Mouse (Mus musculus): Measurements from ENCODE around the gene Mrps18b. TPM values are rescaled to one million over a fixed set of nuclear protein-coding genes. Genes with fewer than 3 reads are reported as not detected.
A peak's percentile ranks its signal among the peaks of the same experiment; 100 is the strongest.
"Not testable (repeated sequence)": the region's sequence is repeated elsewhere in the genome, so short reads cannot be mapped to it uniquely, and the experiment has no call there.

Gene Mrps18b
- polyA plus RNA-seq, 1 experiment from 2014 or later, result 63.6 TPM

DNA sequence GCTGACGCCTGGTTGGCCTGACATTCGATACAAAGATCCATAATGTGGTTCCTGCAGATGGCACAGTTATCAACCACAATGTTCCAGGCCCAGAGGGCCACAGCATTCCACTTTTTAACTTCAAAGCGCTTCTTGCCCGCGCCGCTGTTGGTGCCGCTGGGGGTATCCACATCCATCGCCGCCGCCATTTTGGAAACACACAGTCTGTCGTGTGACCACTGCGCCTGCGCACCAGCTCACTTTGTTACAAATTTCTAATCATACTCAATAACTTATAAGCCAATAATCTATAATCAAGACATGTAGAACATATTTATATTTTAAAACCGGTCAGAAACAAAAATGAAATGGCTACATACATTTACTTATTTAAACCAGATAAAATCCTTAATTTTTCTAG, 19.6 kb upstream of the Mrps18b start:
- not testable (repeated sequence) for H3K4me3 ChIP-seq (replicated peaks; ENCODE audit: low read length); H3K36me3 ChIP-seq (replicated peaks; ENCODE audit: control insufficient read depth, insufficient read depth); DNase-seq (ENCODE audit: low spot score); H3K27me3 ChIP-seq (ENCODE audit: control insufficient read depth, insufficient read depth, low read length); H3K4me1 ChIP-seq (replicated peaks; ENCODE audit: control insufficient read depth, insufficient read depth, low read length); H3K4me2 ChIP-seq (replicated peaks); H3K27ac ChIP-seq; H3K9me3 ChIP-seq (ENCODE audit: control insufficient read depth, low read length); H3K9ac ChIP-seq; ATAC-seq (ENCODE audit: low FRiP score)
- WGBS, result 88% methylated on average over 14 of the region's 14 CpGs

GRCm38 (mm10) chr17:35932608-35933007, 16.4 kb upstream of the Mrps18b start:
- H3K27me3 ChIP-seq (ENCODE audit: control insufficient read depth, insufficient read depth, low read length), result no peaks in the 10 kb centered on the region
- H3K4me1 ChIP-seq (replicated peaks; ENCODE audit: control insufficient read depth, insufficient read depth, low read length), result no peaks in the 10 kb centered on the region
- H3K4me3 ChIP-seq (replicated peaks; ENCODE audit: low read length), result no peak overlapping the region
- H3K4me2 ChIP-seq (replicated peaks), result no peak overlapping the region
- no peak overlapping the region for H3K27ac ChIP-seq
- peaks cover 40% of the 10 kb centered on the region for H3K36me3 ChIP-seq (replicated peaks; ENCODE audit: control insufficient read depth, insufficient read depth)
- H3K9me3 ChIP-seq (ENCODE audit: control insufficient read depth, low read length), result no peaks in the 10 kb centered on the region
- no peak overlapping the region for H3K9ac ChIP-seq
- WGBS, result 91% methylated on average over 4 of the region's 4 CpGs
- peak; percentile 15 for DNase-seq (ENCODE audit: low spot score)
- ATAC-seq (ENCODE audit: low FRiP score), result no peak

DNA sequence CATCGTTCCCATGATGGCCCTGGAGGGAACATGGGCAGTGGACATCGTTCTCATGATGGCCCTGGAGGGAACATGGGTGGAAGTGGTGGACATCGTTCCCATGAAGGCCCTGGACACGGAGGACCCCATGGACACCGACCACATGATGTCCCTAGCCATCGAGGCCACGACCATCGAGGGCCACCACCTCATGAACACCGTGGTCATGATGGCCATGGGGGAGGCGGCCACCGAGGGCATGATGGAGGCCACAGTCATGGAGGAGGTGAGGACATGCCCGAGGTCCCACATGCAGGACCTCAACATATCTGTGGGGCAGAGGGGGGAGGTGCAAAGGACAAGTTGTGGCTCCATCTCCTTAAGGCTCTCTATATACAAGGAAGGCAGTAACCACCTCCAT, 14.4 kb upstream of the Mrps18b start:
- Histone ChIP-seq H3K9me3 (ENCODE audit: control insufficient read depth, low read length) (no peaks in the 10 kb centered on the region), H3K36me3 (replicated peaks; ENCODE audit: control insufficient read depth, insufficient read depth) (peaks cover 58% of the 10 kb centered on the region), H3K9ac (no peak overlapping the region), H3K4me3 (replicated peaks; ENCODE audit: low read length) (no peak overlapping the region), H3K4me1 (replicated peaks; ENCODE audit: control insufficient read depth, insufficient read depth, low read length) (no peaks in the 10 kb centered on the region), H3K4me2 (replicated peaks) (no peak overlapping the region), H3K27me3 (ENCODE audit: control insufficient read depth, insufficient read depth, low read length) (no peaks in the 10 kb centered on the region), H3K27ac (no peak overlapping the region)
- 97% methylated on average over 12 of the region's 12 CpGs for WGBS
- no peak for DNase-seq (ENCODE audit: low spot score)
- ATAC-seq (ENCODE audit: low FRiP score), result no peak

DNA sequence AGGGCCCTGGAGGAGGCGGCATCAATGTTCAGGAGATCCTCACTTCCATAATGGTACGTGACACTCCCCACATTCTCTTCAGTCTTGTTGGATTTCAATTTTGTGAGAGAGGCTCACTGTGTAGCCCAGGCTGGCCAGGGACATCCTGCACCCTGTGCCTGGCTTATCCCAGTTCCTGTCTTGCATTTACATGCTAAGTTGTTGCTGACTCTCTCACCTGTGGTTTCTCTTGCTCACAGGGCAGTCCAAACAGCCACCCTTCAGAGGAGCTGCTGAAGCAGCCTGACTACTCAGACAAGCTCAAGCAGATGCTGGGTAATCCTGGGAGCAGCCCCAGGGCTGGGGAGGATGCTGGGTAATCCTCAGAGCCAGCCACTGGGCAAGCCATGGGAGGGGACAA, 13.3 kb upstream of the Mrps18b start:
- H3K36me3 ChIP-seq (replicated peaks; ENCODE audit: control insufficient read depth, insufficient read depth), result peaks cover 69% of the 10 kb centered on the region
- no peak overlapping the region for H3K27ac ChIP-seq
- ATAC-seq (ENCODE audit: low FRiP score), result no peak

GRCm38 (mm10) chr17:35927471-35927870, 11.3 kb upstream of the Mrps18b start:
- Histone ChIP-seq H3K27ac (no peak overlapping the region), H3K9me3 (ENCODE audit: control insufficient read depth, low read length) (no peaks in the 10 kb centered on the region), H3K4me3 (replicated peaks; ENCODE audit: low read length) (no peak overlapping the region), H3K27me3 (ENCODE audit: control insufficient read depth, insufficient read depth, low read length) (no peaks in the 10 kb centered on the region), H3K4me2 (replicated peaks) (no peak overlapping the region), H3K36me3 (replicated peaks; ENCODE audit: control insufficient read depth, insufficient read depth) (peaks cover 84% of the 10 kb centered on the region), H3K9ac (no peak overlapping the region), H3K4me1 (replicated peaks; ENCODE audit: control insufficient read depth, insufficient read depth, low read length) (0 out of 2 replicates have a peak, but pooled peaks cover 2% of the 10 kb centered on the region)
- 76% methylated on average over 1 of the region's 1 CpGs for WGBS
- DNase-seq (ENCODE audit: low spot score), result no peak
- no peak for ATAC-seq (ENCODE audit: low FRiP score)

More for the DNA sequence above, 13.3 kb upstream of the Mrps18b start:
- no peak for DNase-seq (ENCODE audit: low spot score)
- H3K9ac ChIP-seq, result no peak overlapping the region
- no peaks in the 10 kb centered on the region for H3K27me3 ChIP-seq (ENCODE audit: control insufficient read depth, insufficient read depth, low read length)
- no peak overlapping the region for H3K4me3 ChIP-seq (replicated peaks; ENCODE audit: low read length)
- no peaks in the 10 kb centered on the region for H3K4me1 ChIP-seq (replicated peaks; ENCODE audit: control insufficient read depth, insufficient read depth, low read length)
- 100% methylated on average over 2 of the region's 2 CpGs for WGBS
- H3K4me2 ChIP-seq (replicated peaks), result no peak overlapping the region
- H3K9me3 ChIP-seq (ENCODE audit: control insufficient read depth, low read length), result no peaks in the 10 kb centered on the region

DNA sequence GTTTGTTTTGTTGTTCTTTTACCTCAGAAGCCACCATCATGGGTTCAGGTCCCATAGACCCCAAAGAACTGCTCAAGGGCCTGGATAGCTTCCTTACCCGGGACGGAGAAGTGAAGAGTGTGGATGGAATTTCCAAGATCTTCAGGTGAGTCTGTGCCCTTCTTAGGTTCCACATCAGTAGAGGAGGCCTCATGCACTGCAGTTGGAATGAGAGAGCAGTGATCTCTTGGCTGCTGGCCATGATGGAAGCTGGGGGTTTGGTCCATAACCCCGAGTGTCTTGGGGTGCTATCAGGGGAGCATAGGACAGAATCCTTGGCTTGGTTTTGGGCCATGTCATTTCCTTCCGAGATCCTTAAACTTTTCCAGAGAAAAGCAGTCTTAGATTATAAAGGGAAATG, 7.1 kb upstream of the Mrps18b start:
- Histone ChIP-seq H3K4me3 (replicated peaks; ENCODE audit: low read length) (no peak overlapping the region), H3K4me1 (replicated peaks; ENCODE audit: control insufficient read depth, insufficient read depth, low read length) (peaks cover 33% of the 10 kb centered on the region), H3K27me3 (ENCODE audit: control insufficient read depth, insufficient read depth, low read length) (no peaks in the 10 kb centered on the region), H3K9me3 (ENCODE audit: control insufficient read depth, low read length) (no peaks in the 10 kb centered on the region), H3K4me2 (replicated peaks) (no peak overlapping the region), H3K36me3 (replicated peaks; ENCODE audit: control insufficient read depth, insufficient read depth) (peaks cover 52% of the 10 kb centered on the region), H3K27ac (no peak overlapping the region), H3K9ac (no peak overlapping the region)
- DNase-seq (ENCODE audit: low spot score), result peak; percentile 17
- ATAC-seq (ENCODE audit: low FRiP score), result no peak
- WGBS, result 97% methylated on average over 4 of the region's 4 CpGs

DNA sequence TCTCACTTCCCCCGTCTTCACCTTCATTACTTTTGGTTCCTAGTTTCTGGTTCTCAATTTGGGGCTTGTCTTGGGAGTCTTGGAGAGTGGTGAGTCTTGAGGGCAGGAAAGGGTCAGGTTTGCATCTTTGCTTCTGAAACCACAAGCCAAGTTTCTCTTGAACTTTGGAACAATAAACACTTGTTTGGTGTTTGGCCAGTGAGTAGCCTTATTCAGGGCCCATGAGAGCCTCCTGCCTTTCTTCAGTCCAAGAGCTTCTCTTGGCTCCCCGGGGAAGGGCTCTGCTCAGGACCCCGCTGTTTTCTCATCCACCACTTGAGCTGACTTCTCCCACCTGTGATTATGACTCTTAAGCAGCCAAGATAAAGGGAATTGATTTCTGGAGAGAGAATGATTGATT, 6.4 kb upstream of the Mrps18b start:
- H3K27ac ChIP-seq, result no peak overlapping the region

GRCm38 (mm10) chr17:35921710-35922109, 5.5 kb upstream of the Mrps18b start:
- peak overlapping the region; percentile 21; the same call in 1 of the 2 replicates for H3K27ac ChIP-seq
- peaks cover 42% of the 10 kb centered on the region for H3K36me3 ChIP-seq (replicated peaks; ENCODE audit: control insufficient read depth, insufficient read depth)
- H3K4me1 ChIP-seq (replicated peaks; ENCODE audit: control insufficient read depth, insufficient read depth, low read length), result peaks cover 33% of the 10 kb centered on the region
- no peak overlapping the region for H3K4me3 ChIP-seq (replicated peaks; ENCODE audit: low read length)
- no peak overlapping the region for H3K4me2 ChIP-seq (replicated peaks)
- DNase-seq (ENCODE audit: low spot score), result no peak
- no peaks in the 10 kb centered on the region for H3K27me3 ChIP-seq (ENCODE audit: control insufficient read depth, insufficient read depth, low read length)
- WGBS, result 79% methylated on average over 4 of the region's 4 CpGs
- H3K9me3 ChIP-seq (ENCODE audit: control insufficient read depth, low read length), result no peaks in the 10 kb centered on the region
- no peak for ATAC-seq (ENCODE audit: low FRiP score)
- H3K9ac ChIP-seq, result no peak overlapping the region

More for the DNA sequence above, 6.4 kb upstream of the Mrps18b start:
- Histone ChIP-seq H3K27me3 (ENCODE audit: control insufficient read depth, insufficient read depth, low read length) (no peaks in the 10 kb centered on the region), H3K4me3 (replicated peaks; ENCODE audit: low read length) (no peak overlapping the region), H3K4me1 (replicated peaks; ENCODE audit: control insufficient read depth, insufficient read depth, low read length) (peaks cover 33% of the 10 kb centered on the region), H3K4me2 (replicated peaks) (no peak overlapping the region), H3K36me3 (replicated peaks; ENCODE audit: control insufficient read depth, insufficient read depth) (peaks cover 45% of the 10 kb centered on the region), H3K9ac (no peak overlapping the region), H3K9me3 (ENCODE audit: control insufficient read depth, low read length) (no peaks in the 10 kb centered on the region)
- no peak for ATAC-seq (ENCODE audit: low FRiP score)
- DNase-seq (ENCODE audit: low spot score), result no peak
- 96% methylated on average over 3 of the region's 3 CpGs for WGBS

DNA sequence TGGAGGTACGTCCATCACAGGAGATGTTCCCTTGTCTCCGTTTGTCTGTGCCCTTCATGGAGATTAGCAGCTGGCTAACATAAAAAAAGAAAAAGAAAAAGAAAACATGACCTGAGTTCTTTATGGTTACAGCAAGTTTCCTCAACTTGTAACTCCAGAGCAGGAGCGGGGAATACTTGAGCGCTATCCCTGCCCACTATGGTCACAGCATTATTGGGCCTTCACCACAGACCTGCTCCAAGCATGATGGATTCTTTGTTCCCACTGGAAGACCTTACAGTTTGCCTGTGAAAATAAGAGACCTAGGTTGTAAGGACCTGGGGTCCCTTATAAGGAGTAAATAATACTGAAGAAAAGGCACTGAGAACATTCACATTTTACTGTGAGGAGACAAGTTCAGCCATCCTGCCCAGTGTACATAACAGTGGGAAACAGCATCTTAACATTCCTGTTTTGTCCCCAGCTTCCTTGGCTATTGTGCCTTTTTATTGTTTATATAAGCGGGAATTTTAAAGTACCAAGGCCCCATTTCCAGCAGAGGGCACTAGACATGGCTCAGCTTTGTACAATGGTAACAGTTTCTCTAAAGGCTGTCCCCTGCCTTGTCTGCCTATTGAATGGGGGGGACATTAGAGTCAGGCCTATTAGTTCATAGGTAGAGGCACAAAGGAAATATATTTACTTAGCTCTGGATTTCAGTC, 4.8 kb upstream of the Mrps18b start:
- Histone ChIP-seq H3K9ac (peak overlapping the region; percentile 98; the same call in 1 of the 2 replicates), H3K9me3 (ENCODE audit: control insufficient read depth, low read length) (no peaks in the 10 kb centered on the region), H3K36me3 (replicated peaks; ENCODE audit: control insufficient read depth, insufficient read depth) (peaks cover 35% of the 10 kb centered on the region), H3K4me2 (replicated peaks) (peak overlapping the region; percentile 97), H3K4me3 (replicated peaks; ENCODE audit: low read length) (no peak overlapping the region), H3K27me3 (ENCODE audit: control insufficient read depth, insufficient read depth, low read length) (no peaks in the 10 kb centered on the region), H3K4me1 (replicated peaks; ENCODE audit: control insufficient read depth, insufficient read depth, low read length) (peaks cover 33% of the 10 kb centered on the region), H3K27ac (peak overlapping the region; percentile 99)
- DNase-seq (ENCODE audit: low spot score) (peak; percentile 72), ATAC-seq (ENCODE audit: low FRiP score) (no peak)
- WGBS, result 72% methylated on average over 5 of the region's 5 CpGs

Data from hindbrain, embryonic 14.5 days (tissue).